Mouse (Mus musculus) G1E (cell line): ENCODE results near the gene Fbxo42. TPM values are rescaled to one million over a fixed set of nuclear protein-coding genes. Genes with fewer than 3 reads are reported as not detected.
"Not testable (repeated sequence)": the region's sequence is repeated elsewhere in the genome, so short reads cannot be mapped to it uniquely, and the experiment has no call there.

Source experiments
- ATAC-seq: 2 replicates; pipeline ENCODE4 v1.8.0; 2016; ENCODE audit warnings: mild to moderate bottlenecking; ENCODE audit not compliant: insufficient number of reproducible peaks, poor library complexity, low FRiP score, severe bottlenecking; ENCODE audit errors: extremely low read depth
- DNase-seq: peaks from one replicate; pipeline ENCODE4 v3.0.0; 2012; ENCODE audit warnings: low spot score
- H3K27me3 ChIP-seq: 2 replicates; pipeline ENCODE4 v1.6.1; 2012; ENCODE audit warnings: mild to moderate bottlenecking, low read length, inconsistent platforms; ENCODE audit not compliant: insufficient read depth
- H3K36me3 ChIP-seq: replicated peaks from 2 replicates; pipeline ENCODE3; 2012; ENCODE audit warnings: mild to moderate bottlenecking, inconsistent platforms
- H3K4me1 ChIP-seq: 2 replicates; pipeline ENCODE4 v1.6.1; 2012; ENCODE audit warnings: low read depth, low read length, inconsistent platforms, mixed read lengths; ENCODE audit not compliant: insufficient read depth
- H3K4me3 ChIP-seq: 2 replicates; pipeline ENCODE4 v1.5.1; 2012; ENCODE audit warnings: low read depth, mild to moderate bottlenecking, inconsistent platforms, low read length, moderate library complexity, mixed read lengths
- H3K9me3 ChIP-seq: replicated peaks from 2 replicates; pipeline ENCODE4 v1.6.1; 2012; ENCODE audit warnings: inconsistent platforms
- CTCF ChIP-seq: IDR thresholded peaks from 2 replicates; pipeline ENCODE4 v1.5.1; 2012; ENCODE audit warnings: low read depth, low read length, inconsistent platforms, mixed read lengths
- GATA1 ChIP-seq: IDR thresholded peaks from 2 replicates; pipeline ENCODE4 v1.6.1; 2012; ENCODE audit warnings: borderline replicate concordance, low read length, inconsistent platforms, mixed read lengths
- GATA2 ChIP-seq: IDR thresholded peaks from 2 replicates; pipeline ENCODE4 v1.6.1; 2012; ENCODE audit warnings: low read depth, low read length, inconsistent platforms, borderline replicate concordance
- POLR2AphosphoS5 ChIP-seq: IDR thresholded peaks from 2 replicates; pipeline ENCODE4 v1.6.1; 2012; ENCODE audit warnings: low read depth, low read length, inconsistent platforms; ENCODE audit not compliant: insufficient replicate concordance
- TAL1 ChIP-seq: conservative IDR thresholded peaks from 2 replicates; pipeline ENCODE4 v1.6.1; 2012; ENCODE audit warnings: low read depth, low read length, inconsistent platforms, mixed read lengths
- polyA plus RNA-seq: library from polyadenylated mRNA; stranded (reverse); fragments of >175 nt; gene quantifications from 2 replicates; pipeline ENCODE4 v1.2.3, GENCODE M21; 2012
- total RNA-seq, 2 experiments: library from RNA; stranded (forward) in 1 of 2; stranded (reverse) in 1 of 2; fragments of 200-1000 nt in 1 of 2; fragments of >200 nt in 1 of 2; fragmentation: Nextera tagmentation in 1 of 2; gene quantifications; 2 replicates each; pipeline ENCODE4 v1.2.3; 2014 to 2017

Fbxo42 gene
- total and polyA plus RNA-seq, 3 experiments, result 8.3 to 36.7 (median 15.5) TPM

GRCm38 (mm10) chr4:141140967-141141366 lies 6.7 kb upstream of the Fbxo42 start:
- TF ChIP-seq GATA2, result no peak
- no peak for TF ChIP-seq POLR2AphosphoS5
- TF ChIP-seq TAL1, result no peak
- TF ChIP-seq GATA1, result no peak
- TF ChIP-seq CTCF, result no peak
- no peak overlapping the region for H3K4me3 ChIP-seq

GRCm38 (mm10) chr4:141142285-141142811 lies 5.4 kb upstream of the Fbxo42 start:
- Histone ChIP-seq H3K36me3 (peaks cover 7% of the 10 kb centered on the region), H3K9me3 (no peaks in the 10 kb centered on the region), H3K4me1 (peaks cover 28% of the 10 kb centered on the region), H3K27me3 (no peaks in the 10 kb centered on the region), H3K4me3 (no peak overlapping the region)
- TF ChIP-seq CTCF (peak; percentile 91), TAL1 (no peak)
- DNase-seq (no peak), ATAC-seq (no peak)

More at GRCm38 (mm10) chr4:141140967-141141366, 6.7 kb upstream of the Fbxo42 start:
- H3K4me1 ChIP-seq, result peaks cover 32% of the 10 kb centered on the region
- no peak for DNase-seq
- no peak for ATAC-seq
- peaks cover 20% of the 10 kb centered on the region for H3K36me3 ChIP-seq
- no peaks in the 10 kb centered on the region for H3K9me3 ChIP-seq
- H3K27me3 ChIP-seq, result no peaks in the 10 kb centered on the region

- not testable (repeated sequence) for H3K4me3 ChIP-seq, H3K27me3 ChIP-seq, DNase-seq, ATAC-seq, H3K9me3 ChIP-seq, H3K36me3 ChIP-seq
- peaks cover 36% of the 10 kb centered on the region for H3K4me1 ChIP-seq
These were observed 2.6 kb upstream of the Fbxo42 start for GRCm38 (mm10) chr4:141145124-141145523.

GRCm38 (mm10) chr4:141146491-141147033 lies 1.2 kb upstream of the Fbxo42 start:
- no peak for ATAC-seq
- H3K9me3 ChIP-seq, result no peaks in the 10 kb centered on the region
- H3K27me3 ChIP-seq, result no peaks in the 10 kb centered on the region
- no peak for DNase-seq
- TF ChIP-seq POLR2AphosphoS5 (no peak), GATA2 (no peak), CTCF (peak; percentile 33; the same call in 1 of the 2 replicates)
- H3K36me3 ChIP-seq, result peaks cover 12% of the 10 kb centered on the region
- H3K4me1 ChIP-seq, result peaks cover 42% of the 10 kb centered on the region
- H3K4me3 ChIP-seq, result peak overlapping the region; percentile 97; the same call in 1 of the 2 replicates

- peaks cover 24% of the 10 kb centered on the region for H3K36me3 ChIP-seq
- no peaks in the 10 kb centered on the region for H3K9me3 ChIP-seq
- peaks cover 44% of the 10 kb centered on the region for H3K4me1 ChIP-seq
- ATAC-seq, result no peak
- H3K4me3 ChIP-seq, result peak overlapping the region; percentile 97
- TF ChIP-seq POLR2AphosphoS5, result no peak
- TF ChIP-seq GATA1, result no peak
- TF ChIP-seq TAL1, result no peak
- TF ChIP-seq CTCF, result no peak
- TF ChIP-seq GATA2, result no peak
- peak; percentile 61 for DNase-seq
- no peaks in the 10 kb centered on the region for H3K27me3 ChIP-seq
These were observed 492 bp downstream of the Fbxo42 start for GRCm38 (mm10) chr4:141148009-141148801.

- Histone ChIP-seq H3K27me3 (no peaks in the 10 kb centered on the region), H3K4me3 (peak overlapping the region; percentile 97), H3K36me3 (peaks cover 25% of the 10 kb centered on the region), H3K4me1 (peaks cover 50% of the 10 kb centered on the region), H3K9me3 (no peaks in the 10 kb centered on the region)
- DNase-seq (no peak), ATAC-seq (no peak)
- TF ChIP-seq TAL1 (no peak), POLR2AphosphoS5 (no peak), GATA1 (no peak), CTCF (no peak), GATA2 (no peak)
These were observed 1.4 kb downstream of the Fbxo42 start for GRCm38 (mm10) chr4:141149116-141149515.

GRCm38 (mm10) chr4:141157485-141157884 lies 9.8 kb downstream of the Fbxo42 start:
- TF ChIP-seq GATA2 (no peak), TAL1 (0 out of 2 replicates have a peak, but pooled peaks have one; percentile 5)
- peak; percentile 15 for DNase-seq
- ATAC-seq, result peak; percentile 22; the same call in 1 of the 2 replicates
- peaks cover 92% of the 10 kb centered on the region for H3K4me1 ChIP-seq
- peaks cover 39% of the 10 kb centered on the region for H3K36me3 ChIP-seq
- no peaks in the 10 kb centered on the region for H3K27me3 ChIP-seq
- H3K9me3 ChIP-seq, result 0 out of 2 replicates have a peak, but pooled peaks cover 4% of the 10 kb centered on the region
- peak overlapping the region; percentile 33; the same call in 1 of the 2 replicates for H3K4me3 ChIP-seq
